Mouse (Mus musculus) kidney, embryonic 16.5 days (tissue): ENCODE measurements around the gene Sp6. TPM values are rescaled to one million over a fixed set of nuclear protein-coding genes. Genes with fewer than 3 reads are reported as not detected.

Source experiments
- ATAC-seq: fragments of 200-750 bp; cut with Nextera tagmentation; 2 replicates; pipeline ENCODE4 v1.8.0; 2017; ENCODE audit warnings: moderate TSS enrichment; ENCODE audit not compliant: low FRiP score, low TSS enrichment
- H3K27ac ChIP-seq: fragments of 300-500 bp; sonication (generic); 2 replicates; pipeline ENCODE4 v1.5.1; 2014; ENCODE audit warnings: low read length
- H3K27me3 ChIP-seq: fragments of 300-500 bp; sonication (generic); 2 replicates; pipeline ENCODE4 v1.6.1; 2014; ENCODE audit warnings: low read length, control low read depth, mixed read lengths; ENCODE audit not compliant: insufficient read depth
- H3K36me3 ChIP-seq: fragments of 300-500 bp; sonication (generic); 2 replicates; pipeline ENCODE4 v1.6.1; 2014; ENCODE audit warnings: low read length, control low read depth, mixed read lengths; ENCODE audit not compliant: insufficient read depth
- H3K4me1 ChIP-seq: fragments of 300-500 bp; sonication (generic); 2 replicates; pipeline ENCODE4 v1.6.1; 2014; ENCODE audit warnings: low read length, control low read depth, mixed read lengths; ENCODE audit not compliant: insufficient read depth
- H3K4me2 ChIP-seq: fragments of 300-500 bp; sonication (generic); replicated peaks from 2 replicates; pipeline ENCODE4 v1.6.1; 2014; ENCODE audit warnings: low read depth, low read length
- H3K4me3 ChIP-seq: fragments of 300-500 bp; sonication (generic); 2 replicates; pipeline ENCODE4 v1.5.1; 2014; ENCODE audit warnings: mild to moderate bottlenecking, low read length
- H3K9ac ChIP-seq: fragments of 300-500 bp; sonication (generic); replicated peaks from 2 replicates; pipeline ENCODE4 v1.6.1; 2014; ENCODE audit warnings: low read length
- H3K9me3 ChIP-seq: fragments of 300-500 bp; sonication (generic); 2 replicates; pipeline ENCODE4 v1.6.1; 2016; ENCODE audit warnings: low read length, control low read depth
- WGBS: fragments of 180-500 bp; shearing (Covaris S2); extraction: QIAGEN DNeasy Blood & Tissue Kit; methylation state at CpG from one replicate; pipeline ENCODE4 v1.1.7; 2014; 5-methylcytosine and 5-hydroxymethylcytosine counted together
- polyA plus RNA-seq: library from polyadenylated mRNA; unstranded; fragments of >200 nt; fragmentation: Nextera tagmentation; extraction: Ambion mirVana; gene quantifications from 2 replicates; pipeline ENCODE4 v1.2.1, GENCODE M21; 2015

The Sp6 gene
- polyA plus RNA-seq, 1 experiment from 2014 or later: 2.0 TPM

GRCm38 (mm10) chr11:97049492-97050085, 36.4 kb downstream of the Sp6 start:
- H3K9me3 ChIP-seq: no peaks in the 10 kb centered on the region
- 73% methylated on average over 6 of the region's 6 CpGs for WGBS
- no peak overlapping the region for H3K27ac ChIP-seq
- no peak for ATAC-seq
- no peak overlapping the region for H3K4me3 ChIP-seq
- peaks cover 15% of the 10 kb centered on the region for H3K4me1 ChIP-seq
- H3K36me3 ChIP-seq: peaks cover 32% of the 10 kb centered on the region
- H3K27me3 ChIP-seq: no peaks in the 10 kb centered on the region
- H3K9ac ChIP-seq: no peak overlapping the region
- H3K4me2 ChIP-seq: no peak overlapping the region

GRCm38 (mm10) chr11:97050216-97050943, 37.2 kb downstream of the Sp6 start, which contains the start of gene Osbpl7:
Gene Osbpl7, plus strand, starts transcription at chr11:97050628.
- H3K4me1 ChIP-seq: peaks cover 15% of the 10 kb centered on the region
- H3K36me3 ChIP-seq: peaks cover 31% of the 10 kb centered on the region
- peak; percentile 80 for ATAC-seq
- peak within 1 kb of the TSS; percentile 91 for H3K4me2 ChIP-seq
- peak within 1 kb of the TSS; percentile 90 for H3K4me3 ChIP-seq
- H3K27me3 ChIP-seq: no peaks in the 10 kb centered on the region
- 5% methylated on average over 18 of the region's 18 CpGs for WGBS
- no peaks in the 10 kb centered on the region for H3K9me3 ChIP-seq
- peak within 1 kb of the TSS; percentile 79 for H3K9ac ChIP-seq
- H3K27ac ChIP-seq: peak within 1 kb of the TSS; percentile 49

GRCm38 (mm10) chr11:97050944-97051586, 37.9 kb downstream of the Sp6 start:
- Histone ChIP-seq H3K9ac (peak overlapping the region; percentile 79), H3K27me3 (no peaks in the 10 kb centered on the region), H3K4me3 (peak overlapping the region; percentile 90), H3K4me2 (peak overlapping the region; percentile 91), H3K9me3 (no peaks in the 10 kb centered on the region), H3K27ac (peak overlapping the region; percentile 49), H3K36me3 (peaks cover 36% of the 10 kb centered on the region), H3K4me1 (peaks cover 15% of the 10 kb centered on the region)
- WGBS: 19% methylated on average over 13 of the region's 13 CpGs
- peak; percentile 18; the same call in 1 of the 2 replicates for ATAC-seq

- Histone ChIP-seq H3K27me3 (no peaks in the 10 kb centered on the region), H3K9ac (peak overlapping the region; percentile 79; the same call in 1 of the 2 replicates), H3K4me2 (peak overlapping the region; percentile 91; the same call in 1 of the 2 replicates), H3K9me3 (no peaks in the 10 kb centered on the region), H3K27ac (no peak overlapping the region), H3K4me1 (peaks cover 15% of the 10 kb centered on the region), H3K4me3 (no peak overlapping the region), H3K36me3 (peaks cover 41% of the 10 kb centered on the region)
- 23% methylated on average over 11 of the region's 11 CpGs for WGBS
- ATAC-seq: peak; percentile 20
Observed at GRCm38 (mm10) chr11:97052219-97052646, 39.0 kb downstream of the Sp6 start.

GRCm38 (mm10) chr11:97063274-97063920, 50.2 kb downstream of the Sp6 start:
- Histone ChIP-seq H3K4me3 (no peak overlapping the region), H3K27ac (peak overlapping the region; percentile 69), H3K9me3 (no peaks in the 10 kb centered on the region), H3K4me1 (no peaks in the 10 kb centered on the region), H3K27me3 (no peaks in the 10 kb centered on the region), H3K9ac (no peak overlapping the region; the same call in 1 of the 2 replicates), H3K4me2 (no peak overlapping the region), H3K36me3 (peaks cover 23% of the 10 kb centered on the region)
- ATAC-seq: no peak
- WGBS: 41% methylated on average over 9 of the region's 9 CpGs

- H3K36me3 ChIP-seq: peaks cover 23% of the 10 kb centered on the region
- no peaks in the 10 kb centered on the region for H3K4me1 ChIP-seq
- WGBS: 81% methylated on average over 3 of the region's 3 CpGs
- H3K9me3 ChIP-seq: no peaks in the 10 kb centered on the region
- no peak for ATAC-seq
- H3K4me3 ChIP-seq: no peak overlapping the region
- H3K27ac ChIP-seq: no peak overlapping the region
- no peaks in the 10 kb centered on the region for H3K27me3 ChIP-seq
- H3K9ac ChIP-seq: no peak overlapping the region
- H3K4me2 ChIP-seq: no peak overlapping the region
Observed at GRCm38 (mm10) chr11:97063921-97064295, 50.7 kb downstream of the Sp6 start.

GRCm38 (mm10) chr11:97065538-97066295, 52.5 kb downstream of the Sp6 start:
- H3K36me3 ChIP-seq: peaks cover 13% of the 10 kb centered on the region
- no peak overlapping the region for H3K27ac ChIP-seq
- no peaks in the 10 kb centered on the region for H3K4me1 ChIP-seq
- H3K27me3 ChIP-seq: no peaks in the 10 kb centered on the region
- no peak for ATAC-seq
- no peak overlapping the region for H3K9ac ChIP-seq
- H3K4me2 ChIP-seq: no peak overlapping the region
- H3K9me3 ChIP-seq: no peaks in the 10 kb centered on the region
- 86% methylated on average over 12 of the region's 12 CpGs for WGBS
- no peak overlapping the region for H3K4me3 ChIP-seq

- no peak for ATAC-seq
- WGBS: 47% methylated on average over 22 of the region's 22 CpGs
- Histone ChIP-seq H3K4me3 (no peak overlapping the region), H3K36me3 (peaks cover 6% of the 10 kb centered on the region; the same call in 1 of the 2 replicates), H3K27me3 (no peaks in the 10 kb centered on the region), H3K4me2 (no peak overlapping the region), H3K27ac (no peak overlapping the region), H3K4me1 (no peaks in the 10 kb centered on the region), H3K9me3 (no peaks in the 10 kb centered on the region), H3K9ac (no peak overlapping the region)
Observed at GRCm38 (mm10) chr11:97066656-97067360, 53.6 kb downstream of the Sp6 start.
